Mouse (Mus musculus): ENCODE results near the gene Olfr702.

GRCm38 (mm10) chr7:106833793-106834192 lies at the start of gene Olfr702:
- no peak for TF ChIP-seq POLR2A (IDR thresholded peaks at IDR 0.05; ENCODE audit: extremely low read depth, insufficient read depth, low read length)
- no peak for TF ChIP-seq CTCF (IDR thresholded peaks at IDR 0.05; ENCODE audit: low read depth, low read length)
